Mouse (Mus musculus) heart, embryonic 14.5 days (tissue): Measurements from ENCODE around the gene Pmf1. TPM values are rescaled to one million over a fixed set of nuclear protein-coding genes. Genes with fewer than 3 reads are reported as not detected.
A peak's percentile ranks its signal among the peaks of the same experiment; 100 is the strongest.
"Not testable (repeated sequence)": the region's sequence is repeated elsewhere in the genome, so short reads cannot be mapped to it uniquely, and the experiment has no call there.

Source experiments
- ATAC-seq: fragments of 200-750 bp; cut with Nextera tagmentation; 2 replicates; pipeline ENCODE4 v1.8.0; 2017; ENCODE audit warnings: low read depth, moderate TSS enrichment; ENCODE audit not compliant: insufficient number of reproducible peaks, insufficient read depth, low FRiP score
- H3K27ac ChIP-seq, 2 experiments: fragments of 200-500 bp in 1 of 2; fragments of 300-500 bp in 1 of 2; sonication (generic) in 1 of 2; replicated peaks in 1 of 2; 2 replicates each; pipeline ENCODE4 v1.5.1; 2012 to 2014; ENCODE audit warnings: low read depth in 2 of 2, low read length in 2 of 2, control low read depth in 1 of 2, mild to moderate bottlenecking in 1 of 2, mixed read lengths in 1 of 2; ENCODE audit not compliant: control insufficient read depth in 1 of 2, insufficient read depth in 1 of 2
- H3K27me3 ChIP-seq: fragments of 300-500 bp; sonication (generic); 2 replicates; pipeline ENCODE4 v1.6.1; 2014; ENCODE audit warnings: mild to moderate bottlenecking, low read length, control low read depth; ENCODE audit not compliant: control insufficient read depth, insufficient read depth
- H3K36me3 ChIP-seq: fragments of 300-500 bp; sonication (generic); 2 replicates; pipeline ENCODE4 v1.6.1; 2014; ENCODE audit warnings: mild to moderate bottlenecking, control low read depth, low read length, mixed read lengths; ENCODE audit not compliant: control insufficient read depth, insufficient read depth
- H3K4me1 ChIP-seq, 2 experiments: fragments of 200-500 bp in 1 of 2; fragments of 300-500 bp in 1 of 2; sonication (generic) in 1 of 2; 2 replicates each; pipeline ENCODE4 v1.6.1; 2012 to 2014; ENCODE audit warnings: low read length in 2 of 2, control low read depth in 1 of 2, mixed read lengths in 1 of 2; ENCODE audit not compliant: control insufficient read depth in 2 of 2, insufficient read depth in 2 of 2
- H3K4me2 ChIP-seq: fragments of 300-500 bp; sonication (generic); 2 replicates; pipeline ENCODE4 v1.6.1; 2014; ENCODE audit warnings: mild to moderate bottlenecking, low read length
- H3K4me3 ChIP-seq, 2 experiments: fragments of 200-500 bp in 1 of 2; fragments of 300-500 bp in 1 of 2; sonication (generic) in 1 of 2; 2 replicates each; pipeline ENCODE4 v1.5.1; 2012 to 2014; ENCODE audit warnings: low read length in 2 of 2, mild to moderate bottlenecking in 2 of 2, control low read depth in 1 of 2, low read depth in 1 of 2, moderate library complexity in 1 of 2; ENCODE audit not compliant: control insufficient read depth in 1 of 2, insufficient read depth in 1 of 2
- H3K9ac ChIP-seq: fragments of 300-500 bp; sonication (generic); 2 replicates; pipeline ENCODE4 v1.6.1; 2014; ENCODE audit warnings: mild to moderate bottlenecking, low read length
- H3K9me3 ChIP-seq: fragments of 300-500 bp; sonication (generic); 2 replicates; pipeline ENCODE4 v1.6.1; 2016; ENCODE audit warnings: low read length, control low read depth; ENCODE audit not compliant: control insufficient read depth
- WGBS: fragments of 180-500 bp; shearing (Covaris S2); extraction: QIAGEN DNeasy Blood & Tissue Kit; methylation state at CpG from one replicate; pipeline ENCODE4 v1.1.7; 2014; 5-methylcytosine and 5-hydroxymethylcytosine counted together
- polyA plus RNA-seq: library from polyadenylated mRNA; unstranded; fragments of >200 nt; fragmentation: Nextera tagmentation; extraction: Ambion mirVana; gene quantifications from 2 replicates; pipeline ENCODE4 v1.2.1, GENCODE M21; 2014

The Pmf1 gene
- polyA plus RNA-seq, 1 experiment from 2014 or later, result 95.5 TPM

- ATAC-seq, result no peak
- H3K9ac ChIP-seq, result no peak within 1 kb of the TSS
- peaks cover 0 to 2% of the 10 kb centered on the region in 2 experiments; a peak in 1 of 4 replicates for H3K4me1 ChIP-seq
- no peaks in the 10 kb centered on the region for H3K9me3 ChIP-seq
- no peak within 1 kb of the TSS for H3K27ac ChIP-seq
- no peaks in the 10 kb centered on the region for H3K36me3 ChIP-seq
- WGBS, result 69% methylated on average over 5 of the region's 5 CpGs
- no peaks in the 10 kb centered on the region for H3K27me3 ChIP-seq
- H3K4me3 ChIP-seq, result no peak within 1 kb of the TSS
- no peak within 1 kb of the TSS for H3K4me2 ChIP-seq
These were observed 25.8 kb downstream of the Pmf1 start, which contains the start of gene Bglap for GRCm38 (mm10) chr3:88384364-88384763. Bglap (minus strand) TSS chr3:88384464.

- not testable (repeated sequence) for H3K4me1 ChIP-seq, H3K4me3 ChIP-seq, H3K9me3 ChIP-seq, H3K4me2 ChIP-seq, H3K27ac ChIP-seq, H3K27me3 ChIP-seq, H3K9ac ChIP-seq, ATAC-seq, H3K36me3 ChIP-seq
- 13% methylated on average over 1 of the region's 7 CpGs for WGBS
These were observed 27.7 kb downstream of the Pmf1 start for GRCm38 (mm10) chr3:88382383-88382782.

- H3K27me3 ChIP-seq, ATAC-seq, H3K4me1 ChIP-seq, H3K9ac ChIP-seq, H3K27ac ChIP-seq, H3K9me3 ChIP-seq, H3K4me3 ChIP-seq, H3K36me3 ChIP-seq: not testable (repeated sequence)
- 11% methylated on average over 17 of the region's 22 CpGs for whole genome bisulfite sequencing
- H3K4me2 ChIP-seq, result peak overlapping the region; percentile 48
These were observed 28.5 kb downstream of the Pmf1 start for GRCm38 (mm10) chr3:88381389-88382315.

GRCm38 (mm10) chr3:88378599-88378998 lies 31.5 kb downstream of the Pmf1 start, which contains the start of gene Bglap2:
Bglap2 (minus strand) TSS chr3:88378699.
- not testable (repeated sequence) for H3K4me3 ChIP-seq, H3K4me1 ChIP-seq, ATAC-seq, H3K36me3 ChIP-seq, H3K27me3 ChIP-seq, H3K9me3 ChIP-seq, H3K9ac ChIP-seq, H3K4me2 ChIP-seq, H3K27ac ChIP-seq
- WGBS, result 70% methylated on average over 4 of the region's 5 CpGs

GRCm38 (mm10) chr3:88376644-88377043 lies 33.5 kb downstream of the Pmf1 start:
- peak overlapping the region; percentile 50 for H3K4me2 ChIP-seq
- H3K9me3 ChIP-seq, H3K27me3 ChIP-seq, H3K27ac ChIP-seq, ATAC-seq, H3K36me3 ChIP-seq, H3K4me3 ChIP-seq, H3K4me1 ChIP-seq, H3K9ac ChIP-seq: not testable (repeated sequence)
- 20% methylated on average over 5 of the region's 7 CpGs for WGBS

- H3K4me3 ChIP-seq, H3K27ac ChIP-seq, H3K27me3 ChIP-seq, H3K36me3 ChIP-seq, H3K9me3 ChIP-seq, H3K9ac ChIP-seq, H3K4me1 ChIP-seq: not testable (repeated sequence)
- WGBS, result 14% methylated on average over 16 of the region's 19 CpGs
- peak overlapping the region; percentile 50 for H3K4me2 ChIP-seq
- ATAC-seq, result peak; percentile 68; the same call in 1 of the 2 replicates
These were observed 34.1 kb downstream of the Pmf1 start for GRCm38 (mm10) chr3:88375750-88376626.

- not testable (repeated sequence) for H3K27ac ChIP-seq, H3K36me3 ChIP-seq, H3K9ac ChIP-seq, H3K9me3 ChIP-seq, ATAC-seq, H3K4me3 ChIP-seq, H3K4me2 ChIP-seq, H3K27me3 ChIP-seq, H3K4me1 ChIP-seq
- WGBS, result 85% methylated on average over 9 of the region's 9 CpGs
These were observed 37.5 kb downstream of the Pmf1 start, which contains the start of gene Bglap3 for GRCm38 (mm10) chr3:88372643-88373042. Bglap3 (minus strand) TSS chr3:88372743.
